Mouse (Mus musculus): ENCODE measurements around the gene Tmsb10. TPM values are rescaled to one million over a fixed set of nuclear protein-coding genes. Genes with fewer than 3 reads are reported as not detected.

Gene Tmsb10
- 3,363 and 3,486 TPM in 2 replicates for polyA plus RNA-seq (2014; fragmentation: Nextera tagmentation; extraction: Ambion mirVana)

- Histone ChIP-seq H3K36me3 (ENCODE audit: control insufficient read depth, insufficient read depth, low read length) (no peaks in the 10 kb centered on the region), H3K9ac (ENCODE audit: low read length) (peak within 1 kb of the TSS; percentile 97), H3K4me1 (ENCODE audit: control insufficient read depth, insufficient read depth, low read length) (peaks cover 9% of the 10 kb centered on the region; the same call in 1 of the 2 replicates), H3K4me3 (ENCODE audit: low read depth, low read length) (peak within 1 kb of the TSS; percentile 87), H3K9me3 (ENCODE audit: control insufficient read depth, low read length) (no peaks in the 10 kb centered on the region), H3K27ac (ENCODE audit: low read depth, low read length) (peak within 1 kb of the TSS; percentile 68), H3K27me3 (ENCODE audit: control insufficient read depth, insufficient read depth, low read length) (no peaks in the 10 kb centered on the region), H3K4me2 (peak within 1 kb of the TSS; percentile 80)
- WGBS = under 1% methylated on average over 19 of the region's 19 CpGs
- DNase-seq (ENCODE audit: low spot score, missing footprints) (no peak), ATAC-seq (ENCODE audit: low FRiP score) (peak; percentile 79)
Measured at GRCm38 (mm10) chr6:72958662-72959071, at the start of gene Tmsb10. Gene Tmsb10, minus strand, starts transcription at chr6:72958748.

- no peaks in the 10 kb centered on the region for H3K9me3 ChIP-seq (ENCODE audit: control insufficient read depth, low read length)
- H3K27me3 ChIP-seq (ENCODE audit: control insufficient read depth, insufficient read depth, low read length) = no peaks in the 10 kb centered on the region
- H3K9ac ChIP-seq (ENCODE audit: low read length) = no peak overlapping the region
- H3K4me1 ChIP-seq (ENCODE audit: control insufficient read depth, insufficient read depth, low read length) = no peaks in the 10 kb centered on the region
- H3K4me2 ChIP-seq = no peak overlapping the region
- ATAC-seq (ENCODE audit: low FRiP score) = no peak
- DNase-seq (ENCODE audit: low spot score, missing footprints) = peak; percentile 23
- H3K4me3 ChIP-seq (ENCODE audit: low read depth, low read length) = no peak overlapping the region
- WGBS = 83% methylated on average over 5 of the region's 5 CpGs
- H3K27ac ChIP-seq (ENCODE audit: low read depth, low read length) = no peak overlapping the region
- no peaks in the 10 kb centered on the region for H3K36me3 ChIP-seq (ENCODE audit: control insufficient read depth, insufficient read depth, low read length)
Measured at GRCm38 (mm10) chr6:73003601-73004000, 45.1 kb upstream of the Tmsb10 start.

DNA sequence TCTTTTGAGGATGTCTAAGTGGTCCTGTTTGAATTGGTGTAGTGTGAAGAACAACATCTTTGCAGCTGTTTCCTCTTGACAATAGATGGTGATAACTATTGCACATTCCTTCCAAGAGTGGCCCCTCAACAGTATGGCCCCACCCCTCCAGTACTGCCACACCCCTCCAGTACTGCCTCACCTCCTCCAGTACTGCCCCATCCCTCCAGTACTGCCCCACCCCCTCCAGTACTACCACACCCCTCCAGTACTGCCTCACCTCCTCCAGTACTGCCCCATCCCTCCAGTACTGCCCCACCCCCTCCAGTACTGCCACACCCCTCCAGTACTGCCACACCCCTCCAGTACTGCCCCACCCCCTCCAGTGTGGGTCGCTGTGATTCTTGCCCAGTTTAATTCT, 43.8 kb upstream of the Tmsb10 start:
- Histone ChIP-seq H3K4me3 (ENCODE audit: low read depth, low read length) (no peak overlapping the region), H3K4me2 (no peak overlapping the region), H3K36me3 (ENCODE audit: control insufficient read depth, insufficient read depth, low read length) (no peaks in the 10 kb centered on the region), H3K9me3 (ENCODE audit: control insufficient read depth, low read length) (no peaks in the 10 kb centered on the region), H3K27ac (ENCODE audit: low read depth, low read length) (no peak overlapping the region), H3K4me1 (ENCODE audit: control insufficient read depth, insufficient read depth, low read length) (no peaks in the 10 kb centered on the region), H3K27me3 (ENCODE audit: control insufficient read depth, insufficient read depth, low read length) (no peaks in the 10 kb centered on the region), H3K9ac (ENCODE audit: low read length) (no peak overlapping the region)
- no peak for DNase-seq (ENCODE audit: low spot score, missing footprints)
- WGBS = 67% methylated on average over 1 of the region's 1 CpGs
- ATAC-seq (ENCODE audit: low FRiP score) = no peak

DNA sequence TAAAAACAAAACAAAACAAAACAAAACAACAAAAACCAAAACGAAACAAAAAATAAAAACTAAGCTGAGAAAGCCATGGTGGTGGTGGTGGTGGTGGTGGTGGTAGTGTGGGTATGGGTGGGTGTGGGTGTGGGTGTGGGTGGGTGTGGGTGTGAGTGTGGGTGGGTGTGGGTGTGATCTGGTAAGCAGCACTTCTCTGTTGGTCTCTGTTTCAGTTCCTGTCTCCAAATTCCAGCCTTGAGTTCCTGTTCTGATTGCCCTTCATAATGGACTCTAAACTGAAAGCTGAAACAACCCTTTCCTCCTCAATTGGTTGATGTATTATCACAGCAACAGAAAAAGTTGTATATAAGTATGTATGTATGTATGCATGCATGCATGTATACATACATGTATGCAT, 40.3 kb upstream of the Tmsb10 start:
- Histone ChIP-seq H3K27me3 (ENCODE audit: control insufficient read depth, insufficient read depth, low read length) (no peaks in the 10 kb centered on the region), H3K27ac (ENCODE audit: low read depth, low read length) (no peak overlapping the region), H3K4me3 (ENCODE audit: low read depth, low read length) (no peak overlapping the region), H3K4me1 (ENCODE audit: control insufficient read depth, insufficient read depth, low read length) (no peaks in the 10 kb centered on the region), H3K36me3 (ENCODE audit: control insufficient read depth, insufficient read depth, low read length) (no peaks in the 10 kb centered on the region), H3K9me3 (ENCODE audit: control insufficient read depth, low read length) (no peaks in the 10 kb centered on the region), H3K9ac (ENCODE audit: low read length) (no peak overlapping the region), H3K4me2 (no peak overlapping the region)
- DNase-seq (ENCODE audit: low spot score, missing footprints) = no peak
- 88% methylated on average over 1 of the region's 1 CpGs for WGBS
- ATAC-seq (ENCODE audit: low FRiP score) = no peak

- Histone ChIP-seq H3K4me3 (ENCODE audit: low read depth, low read length) (no peak overlapping the region), H3K36me3 (ENCODE audit: control insufficient read depth, insufficient read depth, low read length) (no peaks in the 10 kb centered on the region), H3K4me2 (no peak overlapping the region), H3K27me3 (ENCODE audit: control insufficient read depth, insufficient read depth, low read length) (no peaks in the 10 kb centered on the region), H3K27ac (ENCODE audit: low read depth, low read length) (no peak overlapping the region), H3K9me3 (ENCODE audit: control insufficient read depth, low read length) (no peaks in the 10 kb centered on the region), H3K4me1 (ENCODE audit: control insufficient read depth, insufficient read depth, low read length) (peaks cover 3% of the 10 kb centered on the region; the same call in 1 of the 2 replicates), H3K9ac (ENCODE audit: low read length) (no peak overlapping the region)
- 86% methylated on average over 5 of the region's 5 CpGs for WGBS
- no peak for ATAC-seq (ENCODE audit: low FRiP score)
- DNase-seq (ENCODE audit: low spot score, missing footprints) = no peak
Measured at GRCm38 (mm10) chr6:72993688-72994082, 35.1 kb upstream of the Tmsb10 start.

- Histone ChIP-seq H3K4me1 (ENCODE audit: control insufficient read depth, insufficient read depth, low read length) (peaks cover 3% of the 10 kb centered on the region; the same call in 1 of the 2 replicates), H3K4me2 (no peak overlapping the region), H3K27me3 (ENCODE audit: control insufficient read depth, insufficient read depth, low read length) (no peaks in the 10 kb centered on the region), H3K4me3 (ENCODE audit: low read depth, low read length) (no peak overlapping the region), H3K9me3 (ENCODE audit: control insufficient read depth, low read length) (no peaks in the 10 kb centered on the region), H3K27ac (ENCODE audit: low read depth, low read length) (no peak overlapping the region), H3K9ac (ENCODE audit: low read length) (no peak overlapping the region), H3K36me3 (ENCODE audit: control insufficient read depth, insufficient read depth, low read length) (no peaks in the 10 kb centered on the region)
- no peak for DNase-seq (ENCODE audit: low spot score, missing footprints)
- no peak for ATAC-seq (ENCODE audit: low FRiP score)
- 74% methylated on average over 8 of the region's 8 CpGs for WGBS
Measured at GRCm38 (mm10) chr6:72993054-72993687, 34.6 kb upstream of the Tmsb10 start.

DNA sequence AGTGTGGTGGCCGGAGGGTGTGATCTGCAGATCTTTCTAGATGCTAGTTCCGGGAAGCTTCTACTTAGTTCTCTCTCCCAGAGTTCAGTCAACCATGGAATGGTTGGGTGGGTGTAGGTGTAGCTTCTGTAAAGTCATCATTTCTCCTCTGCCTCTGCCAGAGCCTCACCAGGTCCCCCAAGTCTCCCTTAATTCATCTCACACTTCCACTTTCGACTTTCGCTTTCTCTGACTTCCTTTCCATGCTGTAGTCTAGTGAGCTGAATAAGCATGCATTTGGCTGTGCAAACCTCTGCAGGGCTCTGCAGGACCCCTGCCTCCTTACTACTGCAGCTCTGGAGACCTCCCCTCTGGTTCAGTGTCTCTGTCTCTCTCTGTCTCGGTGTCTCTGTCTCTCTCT, 31.7 kb upstream of the Tmsb10 start:
- Histone ChIP-seq H3K27me3 (ENCODE audit: control insufficient read depth, insufficient read depth, low read length) (no peaks in the 10 kb centered on the region), H3K4me1 (ENCODE audit: control insufficient read depth, insufficient read depth, low read length) (peaks cover 3% of the 10 kb centered on the region; the same call in 1 of the 2 replicates), H3K4me3 (ENCODE audit: low read depth, low read length) (no peak overlapping the region), H3K4me2 (no peak overlapping the region), H3K9ac (ENCODE audit: low read length) (no peak overlapping the region), H3K27ac (ENCODE audit: low read depth, low read length) (no peak overlapping the region), H3K36me3 (ENCODE audit: control insufficient read depth, insufficient read depth, low read length) (no peaks in the 10 kb centered on the region), H3K9me3 (ENCODE audit: control insufficient read depth, low read length) (no peaks in the 10 kb centered on the region)
- WGBS = 88% methylated on average over 5 of the region's 5 CpGs
- DNase-seq (ENCODE audit: low spot score, missing footprints) (no peak), ATAC-seq (ENCODE audit: low FRiP score) (no peak)

GRCm38 (mm10) chr6:72989028-72989736, 30.6 kb upstream of the Tmsb10 start:
- Histone ChIP-seq H3K4me3 (ENCODE audit: low read depth, low read length) (no peak overlapping the region), H3K9ac (ENCODE audit: low read length) (no peak overlapping the region), H3K9me3 (ENCODE audit: control insufficient read depth, low read length) (no peaks in the 10 kb centered on the region), H3K4me2 (peak overlapping the region; percentile 3; the same call in 1 of the 2 replicates), H3K27ac (ENCODE audit: low read depth, low read length) (no peak overlapping the region), H3K27me3 (ENCODE audit: control insufficient read depth, insufficient read depth, low read length) (no peaks in the 10 kb centered on the region), H3K36me3 (ENCODE audit: control insufficient read depth, insufficient read depth, low read length) (no peaks in the 10 kb centered on the region), H3K4me1 (ENCODE audit: control insufficient read depth, insufficient read depth, low read length) (peaks cover 3% of the 10 kb centered on the region; the same call in 1 of the 2 replicates)
- peak; percentile 90 for DNase-seq (ENCODE audit: low spot score, missing footprints)
- WGBS = 23% methylated on average over 7 of the region's 7 CpGs
- ATAC-seq (ENCODE audit: low FRiP score) = peak; percentile 83

DNA sequence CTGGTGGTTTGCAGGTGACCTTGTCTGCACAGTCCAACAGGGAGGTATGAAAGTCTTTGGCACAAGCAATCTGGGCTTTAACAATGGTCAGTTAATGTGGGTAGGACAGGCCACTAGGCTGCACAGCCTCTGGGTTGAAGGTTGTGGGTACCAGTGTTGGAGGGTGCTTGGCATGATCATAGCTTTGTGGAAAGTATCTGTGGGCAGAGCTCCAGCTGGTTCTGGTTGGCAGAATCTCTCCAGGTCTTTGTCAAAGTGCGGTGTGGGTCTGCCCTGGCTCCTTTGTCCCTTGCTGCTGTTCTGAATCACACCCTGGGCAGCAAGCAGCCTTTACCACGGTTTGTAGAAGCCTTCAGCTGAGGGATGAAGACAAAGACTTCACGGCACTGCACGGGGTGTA, 24.0 kb upstream of the Tmsb10 start:
- Histone ChIP-seq H3K9me3 (ENCODE audit: control insufficient read depth, low read length) (no peaks in the 10 kb centered on the region), H3K4me3 (ENCODE audit: low read depth, low read length) (no peak overlapping the region), H3K36me3 (ENCODE audit: control insufficient read depth, insufficient read depth, low read length) (no peaks in the 10 kb centered on the region), H3K4me2 (no peak overlapping the region), H3K4me1 (ENCODE audit: control insufficient read depth, insufficient read depth, low read length) (no peaks in the 10 kb centered on the region), H3K9ac (ENCODE audit: low read length) (no peak overlapping the region), H3K27me3 (ENCODE audit: control insufficient read depth, insufficient read depth, low read length) (no peaks in the 10 kb centered on the region), H3K27ac (ENCODE audit: low read depth, low read length) (no peak overlapping the region)
- DNase-seq (ENCODE audit: low spot score, missing footprints) (no peak), ATAC-seq (ENCODE audit: low FRiP score) (no peak)
- 63% methylated on average over 4 of the region's 4 CpGs for WGBS
